Mouse (Mus musculus) liver, embryonic 13.5 days (tissue): ENCODE data around the gene Dync1i2. TPM values are rescaled to one million over a fixed set of nuclear protein-coding genes. Genes with fewer than 3 reads are reported as not detected.

Experiments used
- ATAC-seq: fragments of 200-750 bp; cut with Nextera tagmentation; 2 replicates; pipeline ENCODE4 v1.8.0; 2017; ENCODE audit warnings: low read depth, mild to moderate bottlenecking, moderate number of reproducible peaks, moderate library complexity
- DNase-seq: peaks from one replicate; pipeline ENCODE4 v3.0.0; 2022
- H3K27ac ChIP-seq: fragments of 300-500 bp; sonication (generic); 2 replicates; pipeline ENCODE4 v1.5.1; 2015; ENCODE audit warnings: moderate library complexity, mild to moderate bottlenecking, inconsistent platforms
- H3K27me3 ChIP-seq: fragments of 300-500 bp; sonication (generic); 2 replicates; pipeline ENCODE4 v1.6.1; 2015; ENCODE audit warnings: mild to moderate bottlenecking, inconsistent platforms
- H3K36me3 ChIP-seq: fragments of 300-500 bp; sonication (generic); 2 replicates; pipeline ENCODE4 v1.6.1; 2015; ENCODE audit warnings: mild to moderate bottlenecking, inconsistent platforms
- H3K4me1 ChIP-seq: fragments of 300-500 bp; sonication (generic); replicated peaks from 2 replicates; pipeline ENCODE4 v1.6.1; 2015; ENCODE audit warnings: inconsistent platforms
- H3K4me2 ChIP-seq: fragments of 300-500 bp; sonication (generic); 2 replicates; pipeline ENCODE4 v1.6.1; 2015; ENCODE audit warnings: inconsistent platforms, mild to moderate bottlenecking, moderate library complexity
- H3K4me3 ChIP-seq: fragments of 300-500 bp; sonication (generic); replicated peaks from 2 replicates; pipeline ENCODE4 v1.5.1; 2015; ENCODE audit warnings: mild to moderate bottlenecking, inconsistent platforms
- H3K9ac ChIP-seq: fragments of 300-500 bp; sonication (generic); 2 replicates; pipeline ENCODE4 v1.6.1; 2015; ENCODE audit warnings: mild to moderate bottlenecking, inconsistent platforms
- H3K9me3 ChIP-seq: fragments of 300-500 bp; sonication (generic); replicated peaks from 2 replicates; pipeline ENCODE4 v1.6.1; 2016; ENCODE audit warnings: inconsistent platforms
- WGBS: fragments of 180-500 bp; shearing (Covaris S2); methylation state at CpG from one replicate; pipeline ENCODE4 v1.1.7; 2015; ENCODE audit not compliant: insufficient replicate concordance; 5-methylcytosine and 5-hydroxymethylcytosine counted together
- polyA plus RNA-seq: library from polyadenylated mRNA; unstranded; fragments of >200 nt; fragmentation: Nextera tagmentation; extraction: Ambion mirVana; gene quantifications from 2 replicates; pipeline ENCODE4 v1.2.1, GENCODE M21; 2015

Gene Dync1i2
- polyA plus RNA-seq, 1 experiment from 2014 or later: 30.9 TPM

DNA sequence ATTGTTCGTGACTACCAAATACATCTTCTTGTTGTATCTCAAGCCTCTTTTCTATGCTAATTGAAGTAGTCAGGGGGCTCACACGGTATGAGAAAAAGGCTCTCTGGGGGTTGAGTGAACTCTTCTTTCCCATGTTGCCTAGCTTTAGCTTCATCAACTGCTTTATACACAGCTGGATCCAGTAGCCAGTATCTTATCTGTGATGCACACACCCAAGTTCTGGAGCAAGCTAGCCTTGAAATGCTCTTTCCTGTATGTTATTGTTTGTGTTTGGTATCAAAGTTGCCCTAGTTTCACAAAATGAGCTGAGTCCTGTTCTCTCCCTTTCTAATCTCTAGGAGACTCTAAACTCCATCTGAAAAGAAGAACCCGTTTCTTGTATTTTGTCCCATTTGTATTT lies 23.6 kb upstream of the Dync1i2 start:
- ATAC-seq (peak; percentile 89), DNase-seq (peak; percentile 58)
- Histone ChIP-seq H3K27me3 (peaks cover 26% of the 10 kb centered on the region), H3K27ac (peak overlapping the region; percentile 34; the same call in 1 of the 2 replicates), H3K4me1 (peaks cover 20% of the 10 kb centered on the region), H3K9me3 (no peaks in the 10 kb centered on the region), H3K4me3 (no peak overlapping the region), H3K36me3 (no peaks in the 10 kb centered on the region), H3K9ac (no peak overlapping the region), H3K4me2 (0 out of 2 replicates have a peak overlapping the region, but pooled peaks have one; percentile 6)
- 32% methylated on average over 3 of the region's 3 CpGs for WGBS

DNA sequence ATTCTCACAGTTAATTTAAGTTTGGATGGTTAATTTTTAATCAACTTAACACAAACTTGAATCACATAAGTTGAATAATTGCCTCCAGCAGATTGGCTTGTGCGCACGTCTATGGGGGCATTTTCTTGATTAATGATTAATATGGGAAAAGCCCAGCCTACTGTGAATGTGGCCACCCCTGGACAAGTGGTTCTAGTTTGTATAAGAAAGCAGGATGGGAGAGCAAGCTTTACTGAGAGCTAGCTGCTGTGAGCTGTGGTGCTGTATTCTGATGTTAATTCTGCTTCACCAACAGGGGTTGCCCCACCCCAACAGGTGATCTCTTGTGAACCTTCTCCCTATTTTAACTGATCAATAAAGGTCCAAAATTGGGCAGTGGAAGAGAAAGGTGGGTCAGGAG lies 22.6 kb upstream of the Dync1i2 start:
- no peaks in the 10 kb centered on the region for H3K9me3 ChIP-seq
- H3K4me3 ChIP-seq: no peak overlapping the region
- H3K27me3 ChIP-seq: peaks cover 32% of the 10 kb centered on the region
- no peaks in the 10 kb centered on the region for H3K36me3 ChIP-seq
- ATAC-seq (no peak), DNase-seq (no peak)
- WGBS: 67% methylated on average over 2 of the region's 2 CpGs
- no peak overlapping the region for H3K4me2 ChIP-seq
- H3K27ac ChIP-seq: no peak overlapping the region
- peaks cover 20% of the 10 kb centered on the region for H3K4me1 ChIP-seq
- no peak overlapping the region for H3K9ac ChIP-seq

DNA sequence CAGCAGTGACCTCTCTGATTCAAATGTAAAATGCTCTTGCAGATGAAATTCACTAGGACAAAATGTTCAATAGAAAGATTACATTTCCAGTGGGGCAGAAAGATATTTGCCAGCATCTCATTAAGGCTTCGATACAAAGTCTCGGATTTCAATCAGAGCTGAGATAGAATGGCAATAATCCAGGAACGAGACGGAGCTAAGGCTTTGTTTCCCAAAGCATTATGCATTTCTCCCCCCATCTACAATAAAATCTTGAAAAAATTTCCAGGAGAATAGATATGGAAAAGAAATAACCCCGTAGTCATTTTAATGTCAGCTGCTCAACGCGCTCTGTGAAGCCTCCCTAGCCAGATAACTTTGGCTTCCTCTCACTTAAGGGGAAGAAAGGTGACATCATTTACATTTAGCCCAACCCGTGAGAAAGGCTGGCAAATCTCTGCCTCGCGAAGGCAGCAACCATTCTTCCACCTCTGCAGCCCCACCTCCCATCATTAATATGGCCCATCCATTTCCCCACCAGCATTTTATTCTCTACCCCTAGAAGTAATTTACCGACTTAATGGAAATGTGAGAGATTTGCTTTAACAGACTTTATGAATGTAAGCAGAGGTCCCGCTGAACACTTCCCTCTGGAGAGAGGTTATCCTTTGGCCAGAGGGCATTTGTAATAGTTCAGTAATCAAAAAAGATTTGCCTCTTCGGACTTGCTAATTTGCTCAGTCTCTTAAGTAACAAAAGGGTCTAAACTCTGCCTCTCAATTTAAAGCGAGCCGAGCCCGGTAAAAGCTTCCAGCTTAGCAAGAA lies 19.9 kb upstream of the Dync1i2 start:
- WGBS: 40% methylated on average over 16 of the region's 16 CpGs
- Histone ChIP-seq H3K27ac (no peak overlapping the region), H3K4me2 (no peak overlapping the region), H3K4me3 (no peak overlapping the region), H3K36me3 (no peaks in the 10 kb centered on the region), H3K27me3 (peaks cover 36% of the 10 kb centered on the region), H3K4me1 (peaks cover 20% of the 10 kb centered on the region), H3K9ac (no peak overlapping the region), H3K9me3 (no peaks in the 10 kb centered on the region)
- ATAC-seq (no peak), DNase-seq (no peak)

DNA sequence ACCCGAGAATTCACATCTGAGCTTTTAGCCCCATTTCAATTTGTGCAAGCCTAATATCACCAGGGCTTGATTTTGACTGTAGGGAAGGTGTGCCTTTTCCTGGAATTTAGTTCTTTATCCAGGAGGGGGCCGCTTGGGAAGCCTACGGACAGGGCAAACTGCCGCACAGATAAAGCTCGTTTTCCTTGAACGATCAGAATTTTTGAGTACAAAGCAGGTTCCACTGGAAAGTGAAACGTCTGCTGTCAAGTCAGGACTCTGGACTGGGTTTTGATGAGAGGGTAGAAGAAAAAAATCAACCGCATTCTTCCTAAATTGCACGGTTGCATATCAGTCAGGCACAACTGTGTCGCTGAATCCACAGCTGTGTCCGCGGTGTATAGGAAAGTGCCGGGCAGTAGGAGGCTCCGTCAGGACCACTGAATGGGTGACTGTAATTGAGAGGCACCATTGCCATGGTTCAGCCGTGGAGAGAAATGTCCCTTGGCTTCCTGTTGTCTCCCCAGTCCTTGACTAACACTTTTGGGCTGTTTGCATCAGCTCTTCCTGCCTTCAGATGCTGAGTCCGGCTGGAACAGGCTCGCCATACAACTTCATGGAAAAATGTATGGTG lies 19.2 kb upstream of the Dync1i2 start:
- no peak for DNase-seq
- H3K4me3 ChIP-seq: no peak overlapping the region
- 55% methylated on average over 17 of the region's 17 CpGs for WGBS

DNA sequence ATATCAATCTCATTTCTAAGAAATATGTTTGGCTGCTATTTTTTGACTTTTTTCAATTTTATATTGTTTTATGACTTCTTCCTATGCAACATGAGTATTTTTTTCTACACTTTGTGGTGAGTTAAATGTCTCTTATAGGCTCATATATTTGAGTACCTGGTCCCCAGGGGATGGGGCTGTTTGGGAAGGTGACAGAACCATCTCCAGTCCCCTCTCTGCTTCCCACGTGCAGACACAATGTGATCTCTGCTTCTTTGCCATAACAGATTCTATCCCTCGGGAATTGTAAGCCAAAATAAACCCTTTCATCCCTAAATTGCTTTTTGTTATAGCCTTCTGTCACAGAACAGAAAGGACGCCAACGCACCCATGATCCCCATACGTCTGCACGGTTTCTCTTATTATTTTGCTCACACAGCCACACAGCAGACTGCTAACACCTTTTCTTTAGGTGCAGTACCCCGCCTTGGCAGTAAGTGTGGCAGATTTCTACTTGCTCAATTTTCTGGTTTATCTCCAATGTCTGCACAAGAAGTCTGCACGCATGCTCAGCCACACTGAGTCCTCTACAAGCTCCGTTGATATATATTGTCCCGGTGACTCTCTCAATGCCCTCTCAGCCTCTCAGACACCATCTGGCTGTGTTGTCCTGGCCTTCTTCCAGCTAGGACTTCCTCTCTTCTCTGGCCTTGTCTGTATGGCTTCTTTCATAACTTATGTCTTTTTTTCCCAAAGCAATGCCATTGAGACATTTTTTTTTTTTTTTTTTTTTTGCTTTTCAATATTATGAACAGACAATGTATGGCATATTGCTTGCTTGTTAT lies 17.2 kb upstream of the Dync1i2 start:
- no peaks in the 10 kb centered on the region for H3K4me1 ChIP-seq
- H3K9ac ChIP-seq: no peak overlapping the region
- DNase-seq: no peak
- H3K27ac ChIP-seq: no peak overlapping the region
- WGBS: 69% methylated on average over 10 of the region's 10 CpGs
- ATAC-seq: no peak
- H3K27me3 ChIP-seq: peaks cover 36% of the 10 kb centered on the region
- no peak overlapping the region for H3K4me2 ChIP-seq
- H3K36me3 ChIP-seq: no peaks in the 10 kb centered on the region
- H3K4me3 ChIP-seq: no peak overlapping the region
- no peaks in the 10 kb centered on the region for H3K9me3 ChIP-seq

More for the DNA sequence above, 19.2 kb upstream of the Dync1i2 start:
- Histone ChIP-seq H3K27me3 (peaks cover 36% of the 10 kb centered on the region), H3K9ac (no peak overlapping the region), H3K4me1 (peaks cover 18% of the 10 kb centered on the region), H3K4me2 (no peak overlapping the region), H3K9me3 (no peaks in the 10 kb centered on the region), H3K36me3 (no peaks in the 10 kb centered on the region), H3K27ac (no peak overlapping the region)
- ATAC-seq: no peak

DNA sequence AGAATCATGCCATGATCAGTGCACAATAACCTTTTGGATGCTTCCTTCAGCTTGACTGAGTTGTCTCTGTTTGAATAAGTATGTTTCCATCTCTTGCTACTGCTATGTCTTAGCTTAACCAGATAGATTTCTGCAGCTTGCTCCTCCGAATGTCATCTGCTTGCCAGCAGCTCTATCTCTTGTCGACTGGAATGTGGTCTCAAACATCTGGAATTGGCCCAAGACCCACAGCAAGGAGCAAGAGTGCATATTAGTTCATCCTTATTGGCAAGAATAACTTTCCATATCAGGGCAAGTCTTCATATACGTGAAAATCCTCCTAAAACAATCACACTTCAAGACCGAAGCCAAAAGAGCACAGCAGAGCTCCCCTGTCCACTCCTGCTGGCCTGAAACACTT lies 14.6 kb upstream of the Dync1i2 start:
- DNase-seq: no peak
- Histone ChIP-seq H3K9me3 (no peaks in the 10 kb centered on the region), H3K36me3 (no peaks in the 10 kb centered on the region), H3K9ac (no peak overlapping the region), H3K4me1 (no peaks in the 10 kb centered on the region), H3K27me3 (peaks cover 20% of the 10 kb centered on the region), H3K4me3 (no peak overlapping the region), H3K27ac (no peak overlapping the region), H3K4me2 (no peak overlapping the region)
- WGBS: 65% methylated on average over 4 of the region's 4 CpGs
- no peak for ATAC-seq

DNA sequence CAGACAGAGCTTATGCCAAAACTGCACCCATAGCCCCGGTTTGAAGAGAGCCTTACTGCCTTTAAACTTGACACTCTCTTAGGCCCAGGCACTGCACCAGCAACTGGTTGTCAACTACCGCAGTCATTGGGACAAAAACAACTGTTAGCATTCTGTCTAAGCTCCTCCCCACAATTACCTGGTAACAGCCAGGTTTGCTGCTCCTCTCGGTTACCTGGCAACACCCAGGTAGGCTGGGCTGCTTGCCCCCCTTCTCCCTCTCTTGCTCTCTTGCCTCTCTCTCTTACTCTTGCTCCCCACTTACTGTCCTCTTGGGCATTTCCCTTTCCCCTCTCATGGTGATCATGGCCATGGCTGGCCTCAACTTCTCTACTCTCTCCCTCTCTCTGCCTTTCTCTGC lies 12.6 kb upstream of the Dync1i2 start:
- Histone ChIP-seq H3K36me3 (no peaks in the 10 kb centered on the region), H3K4me1 (no peaks in the 10 kb centered on the region), H3K9me3 (no peaks in the 10 kb centered on the region), H3K27me3 (0 out of 2 replicates have a peak, but pooled peaks cover 4% of the 10 kb centered on the region), H3K9ac (no peak overlapping the region), H3K4me3 (no peak overlapping the region), H3K27ac (no peak overlapping the region), H3K4me2 (no peak overlapping the region)
- 52% methylated on average over 3 of the region's 3 CpGs for WGBS
- DNase-seq (no peak), ATAC-seq (no peak)

DNA sequence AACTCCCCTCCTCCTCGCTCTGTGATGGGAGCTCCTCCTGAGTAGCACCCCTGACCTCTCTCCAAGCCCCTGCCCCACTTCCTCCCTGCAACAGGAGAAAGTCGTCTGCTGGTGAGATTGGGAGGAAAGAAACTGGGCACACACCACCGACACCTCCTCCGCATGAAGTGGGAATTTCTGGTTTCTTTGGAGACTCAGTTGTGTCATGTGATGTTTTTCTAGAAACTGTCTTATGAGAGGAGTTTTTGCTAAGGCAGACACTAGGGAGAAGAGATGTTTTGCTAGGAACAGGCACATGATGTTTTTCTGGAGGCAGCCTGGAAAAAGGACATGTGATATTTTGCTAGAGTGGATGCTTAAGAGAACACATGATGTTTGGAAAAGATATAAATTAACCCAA lies 11.0 kb upstream of the Dync1i2 start:
- H3K27ac ChIP-seq: no peak overlapping the region
- no peaks in the 10 kb centered on the region for H3K9me3 ChIP-seq
- H3K4me3 ChIP-seq: no peak overlapping the region
- H3K36me3 ChIP-seq: no peaks in the 10 kb centered on the region
- no peaks in the 10 kb centered on the region for H3K27me3 ChIP-seq
- 45% methylated on average over 4 of the region's 4 CpGs for WGBS
- H3K9ac ChIP-seq: no peak overlapping the region
- ATAC-seq (no peak), DNase-seq (no peak)
- no peak overlapping the region for H3K4me2 ChIP-seq
- H3K4me1 ChIP-seq: peaks cover 5% of the 10 kb centered on the region; the same call in 1 of the 2 replicates

DNA sequence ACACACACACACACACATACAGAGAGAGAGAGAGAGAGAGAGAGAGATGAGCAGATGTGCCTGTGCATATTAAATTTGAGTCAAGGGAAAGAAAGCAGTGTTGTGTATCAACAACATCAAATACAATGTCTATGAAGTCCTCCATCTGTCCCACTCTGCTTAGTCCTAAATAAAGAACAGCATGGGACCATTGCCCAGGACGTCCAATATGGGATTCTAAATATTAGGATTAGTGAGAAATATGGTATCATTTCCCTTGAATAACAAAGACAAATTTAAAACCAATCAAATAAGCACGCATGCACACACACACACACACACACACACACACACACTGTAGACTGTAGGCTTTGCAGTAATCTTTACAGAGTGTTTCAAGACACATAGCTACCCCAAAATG lies 9.6 kb upstream of the Dync1i2 start:
- no peak overlapping the region for H3K27ac ChIP-seq
- peaks cover 5% of the 10 kb centered on the region; the same call in 1 of the 2 replicates for H3K4me1 ChIP-seq
- no peaks in the 10 kb centered on the region for H3K9me3 ChIP-seq
- DNase-seq: no peak
- WGBS: 61% methylated on average over 2 of the region's 2 CpGs
- H3K4me3 ChIP-seq: no peak overlapping the region
- no peaks in the 10 kb centered on the region for H3K36me3 ChIP-seq
- H3K9ac ChIP-seq: no peak overlapping the region
- H3K4me2 ChIP-seq: no peak overlapping the region
- no peaks in the 10 kb centered on the region for H3K27me3 ChIP-seq
- no peak for ATAC-seq

DNA sequence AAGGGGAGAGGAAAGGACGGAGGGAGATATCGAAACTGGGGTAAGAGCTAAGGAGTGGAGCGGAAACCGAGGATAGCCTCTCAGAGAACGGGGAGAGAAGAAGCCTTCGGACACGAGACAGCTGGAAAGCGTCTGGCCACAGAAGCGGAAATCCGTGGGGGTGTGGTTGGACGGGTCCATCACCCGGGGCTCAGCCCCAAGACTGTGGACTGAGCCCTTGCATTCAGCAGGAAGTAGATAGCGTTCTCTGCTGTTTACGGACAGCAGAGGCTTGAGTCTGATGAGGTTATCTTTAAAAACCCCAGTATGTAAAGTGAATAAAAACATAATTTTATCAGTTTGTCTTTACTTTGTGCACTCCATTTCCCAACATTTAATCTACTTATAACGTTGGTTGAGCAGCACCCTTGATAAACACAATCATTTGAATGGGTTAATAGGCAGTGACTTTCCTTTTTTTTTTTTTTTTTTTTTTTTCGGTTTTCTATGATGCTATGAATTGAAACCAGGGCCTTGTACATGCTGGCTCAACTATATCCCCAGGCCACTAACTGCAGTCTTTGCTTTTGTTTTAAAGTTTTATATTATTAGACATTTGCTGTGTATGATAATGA lies 7.6 kb upstream of the Dync1i2 start:
- Histone ChIP-seq H3K9ac (peak overlapping the region; percentile 18), H3K36me3 (no peaks in the 10 kb centered on the region), H3K4me1 (peaks cover 5% of the 10 kb centered on the region; the same call in 1 of the 2 replicates), H3K27me3 (no peaks in the 10 kb centered on the region), H3K27ac (no peak overlapping the region), H3K9me3 (no peaks in the 10 kb centered on the region), H3K4me2 (peak overlapping the region; percentile 52), H3K4me3 (peak overlapping the region; percentile 36)
- ATAC-seq (peak; percentile 72; the same call in 1 of the 2 replicates), DNase-seq (peak; percentile 36)
- WGBS: 27% methylated on average over 16 of the region's 16 CpGs
